Mouse (Mus musculus): Measurements from ENCODE around the gene Sfta2. TPM values are rescaled to one million over a fixed set of nuclear protein-coding genes. Genes with fewer than 3 reads are reported as not detected.
A peak's percentile ranks its signal among the peaks of the same experiment; 100 is the strongest.

Gene Sfta2
- total and polyA plus RNA-seq, 3 experiments, result not detected

DNA sequence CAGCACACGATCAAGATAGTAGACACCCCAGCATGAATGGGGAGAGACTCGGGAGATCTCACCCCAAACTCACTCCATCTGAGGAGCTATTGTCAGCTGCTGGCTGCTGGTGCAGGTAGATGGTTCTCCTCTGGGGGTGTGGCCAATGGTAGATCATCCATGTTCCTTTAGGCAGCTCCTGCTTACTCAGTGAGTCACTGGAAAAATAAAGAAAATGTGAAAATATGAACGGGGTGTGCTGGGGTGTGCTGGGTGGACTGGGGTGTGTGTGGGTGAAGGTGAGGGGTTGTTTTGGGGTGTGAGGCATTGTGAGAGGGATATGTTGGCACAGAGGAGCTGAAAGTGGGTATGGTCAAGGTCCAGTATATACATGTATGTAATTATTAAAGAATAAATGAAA is 4.0 kb upstream of the Sfta2 start:
- Histone ChIP-seq H3K9me3 (replicated peaks; ENCODE audit: insufficient read depth, low read length) (no peaks in the 10 kb centered on the region), H3K36me3 (ENCODE audit: control insufficient read depth in 1 of 2, insufficient read depth in 2 of 2, low read length in 2 of 2) (no peaks in the 10 kb centered on the region), H3K4me1 (ENCODE audit: control insufficient read depth in 1 of 2, insufficient read depth in 2 of 2, low read length in 2 of 2) (peaks cover 0 to 4% of the 10 kb centered on the region in 2 experiments; a peak in 1 of 4 replicates), H3K79me2 (ENCODE audit: control insufficient read depth, insufficient read depth, low read length, poor library complexity) (no peaks in the 10 kb centered on the region), H3K4me3 (ENCODE audit: control insufficient read depth in 1 of 2, insufficient read depth in 1 of 2, low read depth in 2 of 2, low read length in 2 of 2) (no peak overlapping the region), H3K27ac (ENCODE audit: control insufficient read depth, low read depth, low read length) (no peak overlapping the region), H3K27me3 (ENCODE audit: control insufficient read depth in 1 of 2, insufficient read depth in 2 of 2, low read length in 2 of 2) (no peaks in the 10 kb centered on the region; a peak in 2 of 4 replicates), H3K9ac (ENCODE audit: control insufficient read depth, low read depth, low read length, poor library complexity, severe bottlenecking) (no peak overlapping the region)
- no peak for DNase-seq (ENCODE audit: low read depth, low spot score)
- TF ChIP-seq MAX (IDR thresholded peaks at IDR 0.05; ENCODE audit: low read length) (no peak), MYC (IDR thresholded peaks at IDR 0.05; ENCODE audit: low read depth, low read length) (no peak), MEF2A (IDR thresholded peaks at IDR 0.05; ENCODE audit: extremely low read depth, insufficient replicate concordance, low read depth, low read length, poor library complexity, severe bottlenecking) (no peak), E2F4 (IDR thresholded peaks at IDR 0.05; ENCODE audit: borderline replicate concordance, low read depth, low read length) (no peak), TAL1 (IDR thresholded peaks at IDR 0.05; ENCODE audit: low read length) (no peak), MYB (IDR thresholded peaks at IDR 0.05; ENCODE audit: low read depth, low read length) (no peak), RCOR1 (IDR thresholded peaks at IDR 0.05; ENCODE audit: low read depth, low read length) (no peak), ZMIZ1 (IDR thresholded peaks at IDR 0.05; ENCODE audit: low read depth, low read length) (no peak), CHD1 (IDR thresholded peaks at IDR 0.05; ENCODE audit: low read depth, low read length) (no peak), NRF1 (IDR thresholded peaks at IDR 0.05; ENCODE audit: insufficient read depth, low read depth, low read length, poor library complexity, severe bottlenecking) (no peak), UBTF (IDR thresholded peaks at IDR 0.05; ENCODE audit: borderline replicate concordance, insufficient read depth, low read depth, low read length) (no peak), ZC3H11A (IDR thresholded peaks at IDR 0.05; ENCODE audit: low read depth, low read length) (no peak), JUND (IDR thresholded peaks at IDR 0.05; ENCODE audit: low read depth, low read length) (no peak), GABPA (IDR thresholded peaks at IDR 0.05; ENCODE audit: low read depth, low read length) (no peak), MAZ (IDR thresholded peaks at IDR 0.05; ENCODE audit: low read depth, low read length) (no peak), POLR2A (IDR thresholded peaks at IDR 0.05; ENCODE audit: control insufficient read depth in 1 of 2, insufficient read depth in 1 of 2, low read depth in 1 of 2, low read length in 2 of 2, poor library complexity in 1 of 2) (no peak)

DNA sequence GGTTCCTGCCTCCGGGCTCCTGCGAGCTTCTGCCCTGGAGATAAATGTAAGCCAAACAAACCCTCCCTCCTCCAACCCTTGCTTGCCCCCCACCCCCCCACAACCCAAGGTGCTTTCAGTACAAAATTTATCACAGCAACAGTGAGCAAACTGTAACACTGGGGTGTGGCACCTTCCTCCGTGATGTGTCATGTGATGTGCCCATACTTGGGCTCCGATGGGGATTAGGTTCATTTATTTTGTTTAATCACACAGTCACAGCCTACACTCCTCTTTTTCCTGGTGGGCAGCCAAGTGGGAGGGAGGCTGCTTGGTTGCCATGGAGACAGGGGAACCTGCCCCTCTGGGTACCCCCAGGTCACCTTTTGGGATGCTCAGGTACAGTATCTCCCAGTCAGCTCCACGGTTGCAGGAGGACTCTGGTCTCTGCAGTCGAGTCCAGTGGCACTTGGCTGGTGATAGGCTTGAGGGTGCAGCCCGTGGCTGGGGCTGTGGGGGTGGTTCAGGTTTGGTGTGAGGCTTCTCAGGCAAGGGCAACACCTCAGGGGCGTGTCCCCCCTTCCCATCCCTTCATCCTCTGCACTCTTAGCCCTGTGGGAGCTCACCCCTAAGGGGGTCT is 496 bp downstream of the Sfta2 start:
- H3K9me3 ChIP-seq (replicated peaks; ENCODE audit: insufficient read depth, low read length), result no peaks in the 10 kb centered on the region
- no peaks in the 10 kb centered on the region for H3K36me3 ChIP-seq (ENCODE audit: control insufficient read depth in 1 of 2, insufficient read depth in 2 of 2, low read length in 2 of 2)
- H3K9ac ChIP-seq (ENCODE audit: control insufficient read depth, low read depth, low read length, poor library complexity, severe bottlenecking), result no peak overlapping the region
- no peak overlapping the region; a peak in 1 of 4 replicates for H3K4me3 ChIP-seq (ENCODE audit: control insufficient read depth in 1 of 2, insufficient read depth in 1 of 2, low read depth in 2 of 2, low read length in 2 of 2)
- H3K4me1 ChIP-seq (ENCODE audit: control insufficient read depth in 1 of 2, insufficient read depth in 2 of 2, low read length in 2 of 2), result peaks cover 0 to 4% of the 10 kb centered on the region in 2 experiments; a peak in 1 of 4 replicates
- no peak overlapping the region for H3K27ac ChIP-seq (ENCODE audit: control insufficient read depth, low read depth, low read length)
- TF ChIP-seq USF2 (IDR thresholded peaks at IDR 0.05; ENCODE audit: borderline replicate concordance in 1 of 2, insufficient read depth in 1 of 2, low read depth in 1 of 2, low read length in 2 of 2) (no peak), UBTF (IDR thresholded peaks at IDR 0.05; ENCODE audit: borderline replicate concordance, insufficient read depth, low read depth, low read length) (no peak), SMC3 (IDR thresholded peaks at IDR 0.05; ENCODE audit: low read depth, low read length) (no peak), EP300 (IDR thresholded peaks at IDR 0.05; ENCODE audit: low read depth in 1 of 2, low read length in 2 of 2) (peak in 1 of 2 experiments; percentile 25; a peak in 2 of 4 replicates), MAFK (IDR thresholded peaks at IDR 0.05; ENCODE audit: borderline replicate concordance, low read depth, low read length) (no peak), CHD2 (IDR thresholded peaks at IDR 0.05; ENCODE audit: low read length) (no peak), NRF1 (IDR thresholded peaks at IDR 0.05; ENCODE audit: insufficient read depth, low read depth, low read length, poor library complexity, severe bottlenecking) (no peak), MAZ (IDR thresholded peaks at IDR 0.05; ENCODE audit: low read depth, low read length) (no peak), USF1 (IDR thresholded peaks at IDR 0.05; ENCODE audit: low read depth, low read length) (peak; percentile 71), ZMIZ1 (IDR thresholded peaks at IDR 0.05; ENCODE audit: low read depth, low read length) (no peak), RAD21 (IDR thresholded peaks at IDR 0.05; ENCODE audit: low read depth, low read length) (no peak), POLR2A (IDR thresholded peaks at IDR 0.05; ENCODE audit: control insufficient read depth in 1 of 2, insufficient read depth in 1 of 2, low read depth in 1 of 2, low read length in 2 of 2, poor library complexity in 1 of 2) (no peak), MAX (IDR thresholded peaks at IDR 0.05; ENCODE audit: low read length) (no peak), ETS1 (IDR thresholded peaks at IDR 0.05; ENCODE audit: low read depth, low read length) (no peak), GATA1 (IDR thresholded peaks at IDR 0.05; ENCODE audit: low read depth, low read length) (no peak), MYB (IDR thresholded peaks at IDR 0.05; ENCODE audit: low read depth, low read length) (no peak), POLR2AphosphoS2 (IDR thresholded peaks at IDR 0.05; ENCODE audit: low read length) (no peak), JUND (IDR thresholded peaks at IDR 0.05; ENCODE audit: low read depth, low read length) (no peak)
- H3K27me3 ChIP-seq (ENCODE audit: control insufficient read depth in 1 of 2, insufficient read depth in 2 of 2, low read length in 2 of 2), result peaks cover 2 to 3% of the 10 kb centered on the region in 2 experiments; a peak in 2 of 4 replicates
- DNase-seq (ENCODE audit: low read depth, low spot score), result peak; percentile 59
- H3K79me2 ChIP-seq (ENCODE audit: control insufficient read depth, insufficient read depth, low read length, poor library complexity), result no peaks in the 10 kb centered on the region
